Mouse (Mus musculus) lung, postnatal 10 days (tissue): ENCODE data around the gene 4430402I18Rik.
A peak's percentile ranks its signal among the peaks of the same experiment; 100 is the strongest.

Experiments
- DNase-seq: peaks from one replicate; pipeline ENCODE4 v3.0.0; 2021

4430402I18Rik gene

GRCm38 (mm10) chr19:28964552-28964903 is 3.1 kb downstream of the 4430402I18Rik start:
- DNase-seq, result no peak

DNA sequence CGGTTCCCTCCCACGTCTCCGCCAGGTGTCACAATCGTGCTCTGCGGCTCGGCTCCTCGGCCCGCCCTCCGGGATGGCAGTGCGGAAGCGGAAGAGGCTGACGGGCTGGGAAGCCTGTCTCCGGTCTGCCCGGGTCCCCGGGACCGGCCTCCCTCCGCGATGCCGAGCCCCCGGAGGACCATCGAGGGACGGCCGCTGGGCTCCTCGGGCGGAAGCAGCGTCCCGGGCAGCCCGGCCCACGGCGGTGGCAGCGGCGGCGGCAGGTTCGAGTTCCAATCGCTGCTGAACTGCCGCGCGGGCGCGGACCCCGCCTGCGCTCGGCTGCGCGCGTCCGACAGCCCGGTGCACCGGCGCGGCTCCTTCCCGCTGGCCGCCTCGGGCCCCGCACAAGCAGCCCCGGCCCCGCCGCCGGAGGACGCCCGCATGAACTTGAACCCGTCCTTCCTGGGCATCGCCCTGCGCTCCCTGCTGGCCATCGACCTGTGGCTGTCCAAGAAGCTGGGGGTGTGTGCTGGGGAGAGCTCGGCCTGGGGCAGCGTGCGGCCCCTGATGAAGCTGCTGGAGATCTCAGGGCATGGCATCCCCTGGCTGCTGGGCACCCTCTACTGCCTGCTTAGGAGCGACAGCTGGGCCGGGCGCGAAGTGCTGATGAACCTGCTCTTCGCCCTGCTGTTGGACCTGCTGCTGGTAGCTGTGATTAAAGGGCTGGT is 3.6 kb downstream of the 4430402I18Rik start, which contains the start of gene Plpp6:
Gene Plpp6 (plus strand): TSS at position 112 of the 710 bp plus-strand sequence.
- DNase-seq, result peak; percentile 90

DNA sequence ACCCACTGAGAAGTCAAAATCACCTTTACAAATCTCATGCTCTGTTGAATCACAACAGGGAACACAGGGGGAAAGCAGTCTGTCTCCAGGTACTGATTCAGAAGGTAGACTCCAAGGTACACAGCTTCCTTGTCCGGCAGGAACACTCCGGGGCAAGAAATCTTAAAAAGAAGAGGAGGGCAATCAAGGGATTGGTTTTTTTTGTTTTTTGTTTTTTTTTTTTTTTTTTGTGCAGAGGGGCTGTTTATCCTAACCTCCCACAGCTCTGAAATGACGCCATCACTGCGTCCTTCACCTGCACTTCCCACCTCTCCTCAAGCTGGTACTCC is 4.1 kb downstream of the 4430402I18Rik start:
- DNase-seq, result no peak

DNA sequence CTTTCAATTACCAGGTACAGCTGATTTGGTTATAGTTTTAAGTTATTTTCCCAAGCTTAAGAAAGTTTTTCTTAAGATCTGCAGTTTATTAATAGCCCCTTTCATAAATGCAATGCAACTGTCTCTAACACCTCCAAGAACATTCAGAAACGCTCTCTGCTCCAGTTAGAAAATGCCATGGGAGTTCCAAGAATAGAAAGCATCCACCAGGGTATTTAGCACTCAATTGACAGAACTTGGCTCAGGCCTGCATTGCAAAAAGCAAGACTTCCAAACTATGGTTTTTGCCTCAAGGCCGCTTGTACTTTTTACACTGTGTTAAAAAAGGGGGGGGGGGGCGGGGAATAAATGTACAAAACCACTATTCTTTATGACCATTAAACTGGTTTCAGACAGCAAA is 4.5 kb downstream of the 4430402I18Rik start:
- peak; percentile 54 for DNase-seq

- DNase-seq, result no peak
These were observed 16.3 kb downstream of the 4430402I18Rik start for GRCm38 (mm10) chr19:28951251-28951650.

- DNase-seq, result no peak
These were observed 20.3 kb downstream of the 4430402I18Rik start for GRCm38 (mm10) chr19:28947311-28947710.

GRCm38 (mm10) chr19:28946782-28947181 is 20.8 kb downstream of the 4430402I18Rik start:
- no peak for DNase-seq

DNA sequence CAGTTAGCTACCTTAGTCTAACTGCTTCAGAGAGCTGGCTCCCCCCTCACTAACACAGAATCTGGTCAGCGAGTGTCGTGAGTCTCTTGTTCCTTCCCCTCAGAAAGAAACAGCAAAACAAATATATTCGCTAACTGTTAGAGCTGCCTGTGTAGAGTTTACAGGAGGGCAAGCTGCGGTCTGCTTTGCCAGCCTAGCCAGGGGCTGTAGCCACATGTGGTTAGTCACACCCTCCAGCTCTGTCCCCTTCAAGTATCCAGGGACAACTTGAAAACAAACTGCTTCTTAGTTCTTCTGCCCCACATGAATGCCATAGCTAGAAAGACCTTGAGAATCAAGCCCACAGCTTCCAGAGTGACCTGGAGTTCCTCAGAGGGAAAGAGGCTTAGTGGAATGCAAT is 26.3 kb downstream of the 4430402I18Rik start:
- DNase-seq, result no peak

- DNase-seq, result peak; percentile 85
These were observed 27.3 kb downstream of the 4430402I18Rik start for GRCm38 (mm10) chr19:28940135-28940874.

DNA sequence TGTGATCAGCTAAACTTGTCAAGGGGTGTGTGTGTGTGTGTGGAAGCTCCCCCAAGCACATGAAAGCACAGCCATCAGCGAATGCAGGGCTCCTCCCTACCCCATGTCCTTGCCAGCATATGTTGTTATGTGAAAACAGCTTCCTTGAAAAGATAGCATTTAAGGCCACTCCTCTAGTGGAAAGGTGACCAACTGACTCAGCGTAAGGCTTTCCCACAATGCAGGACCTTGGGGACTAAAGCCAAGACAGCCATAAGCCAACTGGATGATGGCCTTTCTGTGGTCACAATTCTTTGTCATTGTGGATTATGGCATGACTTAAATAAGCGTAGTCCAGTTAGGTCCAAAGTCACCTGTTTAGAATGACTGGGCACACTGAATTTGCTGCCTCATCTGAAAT is 32.7 kb downstream of the 4430402I18Rik start:
- no peak for DNase-seq

DNA sequence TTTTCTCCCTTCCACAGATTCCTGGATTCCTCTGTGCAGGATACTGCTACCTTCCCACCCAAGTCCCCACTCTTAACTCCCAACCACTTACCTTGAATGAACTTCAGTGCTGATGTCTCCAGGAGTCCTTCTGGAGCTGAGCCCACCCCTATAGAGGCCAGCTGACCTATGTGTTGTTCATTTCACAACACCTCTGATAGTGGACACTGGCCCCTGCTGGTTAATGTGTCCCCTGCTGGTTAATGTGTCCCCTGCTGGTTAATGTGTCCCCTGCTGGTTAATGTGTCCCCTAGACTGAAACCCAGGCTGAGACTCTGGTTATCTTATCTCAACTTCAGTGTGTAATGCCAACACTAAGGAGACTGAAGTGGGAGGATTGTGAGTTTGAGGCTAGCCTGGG is 38.6 kb downstream of the 4430402I18Rik start:
- DNase-seq, result no peak

DNA sequence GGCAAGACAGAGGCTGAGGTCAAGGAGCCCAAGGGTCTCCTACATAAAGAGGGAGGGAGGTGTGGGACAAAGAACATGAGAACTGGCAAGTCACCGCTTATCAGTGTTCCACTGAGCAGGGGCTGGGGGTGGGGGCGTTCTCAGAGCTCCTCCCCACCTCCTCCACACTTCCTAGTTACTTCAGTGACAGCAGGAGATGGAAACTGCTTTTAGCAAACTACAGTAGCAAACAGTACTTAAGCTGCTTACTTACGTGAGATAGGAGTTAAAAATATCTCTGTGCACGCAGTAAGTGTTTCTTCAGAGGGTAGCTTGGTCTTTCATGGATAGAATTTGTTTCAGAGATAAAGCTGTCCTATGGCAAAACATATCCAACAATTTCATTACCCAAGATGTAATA is 40.2 kb downstream of the 4430402I18Rik start:
- no peak for DNase-seq

DNA sequence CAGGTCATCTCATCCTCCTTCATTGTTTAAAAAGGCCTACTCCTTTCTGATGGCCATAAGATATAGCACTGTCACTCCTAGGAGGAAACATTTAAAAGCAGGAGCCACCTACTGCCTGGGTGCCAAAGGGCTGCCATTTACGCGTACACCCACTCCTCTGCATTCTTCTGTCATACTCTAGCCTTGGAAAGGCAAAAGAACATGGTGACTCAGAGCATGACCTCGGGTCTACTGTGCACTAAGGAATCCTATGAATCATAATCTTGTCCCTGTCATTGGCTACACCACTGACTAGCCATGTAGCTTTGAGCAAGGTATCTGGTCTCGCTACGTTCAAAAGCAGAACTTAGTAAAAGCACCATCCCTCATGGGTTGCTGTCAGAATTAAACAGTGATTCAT is 41.2 kb downstream of the 4430402I18Rik start:
- DNase-seq, result no peak

DNA sequence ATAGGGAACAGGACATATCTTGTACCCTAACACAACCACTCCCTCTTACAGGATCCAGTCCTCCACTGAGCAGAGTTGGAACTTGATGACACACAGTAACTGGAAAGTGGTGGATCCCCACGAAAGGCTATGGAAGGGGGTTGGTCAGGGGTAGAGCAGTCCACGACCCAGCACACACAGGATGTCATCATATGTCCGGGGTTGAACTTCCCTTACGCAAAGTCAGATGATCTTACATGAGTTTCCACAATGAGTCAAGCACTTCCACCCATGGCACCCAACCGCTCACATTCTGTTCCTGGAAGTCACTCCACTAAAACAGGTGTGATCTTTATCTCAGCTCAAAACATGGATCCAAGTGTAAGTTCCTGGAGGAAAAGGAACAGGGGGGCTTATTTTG is 49.8 kb downstream of the 4430402I18Rik start:
- no peak for DNase-seq

- no peak for DNase-seq
These were observed 51.1 kb downstream of the 4430402I18Rik start for GRCm38 (mm10) chr19:28916492-28916891.

GRCm38 (mm10) chr19:28915602-28916250 is 51.9 kb downstream of the 4430402I18Rik start:
- DNase-seq, result no peak

- DNase-seq, result no peak
These were observed 53.0 kb downstream of the 4430402I18Rik start for GRCm38 (mm10) chr19:28914598-28914997.

DNA sequence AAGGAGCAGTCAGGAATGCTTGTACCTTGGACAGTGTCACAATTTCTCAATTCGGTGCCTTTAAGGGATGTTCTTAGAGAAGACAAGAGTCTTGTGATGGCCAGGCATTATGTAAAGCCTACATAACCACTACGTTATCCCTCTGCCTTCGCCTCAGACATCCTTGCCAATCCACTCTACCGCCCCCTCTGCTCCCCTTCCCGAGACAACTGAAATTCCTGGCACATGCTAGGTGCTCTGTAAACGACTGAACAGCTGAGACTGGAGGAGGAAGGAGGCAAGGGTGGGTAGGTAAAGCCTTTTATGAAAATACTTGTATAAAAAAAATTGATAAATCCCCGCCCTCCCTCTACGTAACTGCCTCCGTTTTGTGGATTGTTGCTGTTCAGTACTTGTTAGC is 58.9 kb downstream of the 4430402I18Rik start:
- DNase-seq, result no peak

GRCm38 (mm10) chr19:28908186-28908585 is 59.4 kb downstream of the 4430402I18Rik start:
- no peak for DNase-seq

GRCm38 (mm10) chr19:28903536-28904119 is 64.0 kb downstream of the 4430402I18Rik start:
- DNase-seq, result peak; percentile 22

GRCm38 (mm10) chr19:28902806-28903205 is 64.8 kb downstream of the 4430402I18Rik start:
- no peak for DNase-seq

DNA sequence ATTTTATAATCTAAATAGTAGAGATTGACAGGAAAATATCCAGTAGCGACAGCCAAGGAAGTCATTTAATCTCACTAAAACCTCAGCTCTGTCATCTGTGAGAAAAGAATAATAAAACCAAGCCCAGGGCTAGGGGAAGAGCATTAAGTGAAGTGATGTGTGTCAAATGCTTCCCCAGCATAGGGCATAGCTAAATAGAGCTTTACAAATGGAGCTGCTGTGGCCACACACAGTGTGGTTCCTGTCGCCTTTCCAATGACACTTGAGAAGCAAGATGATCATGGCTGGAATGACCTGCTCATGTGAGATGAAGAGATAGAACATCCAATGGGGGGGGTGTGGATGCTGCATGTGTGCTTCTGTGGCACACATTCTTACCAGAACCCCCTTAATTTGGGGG is 65.5 kb downstream of the 4430402I18Rik start:
- no peak for DNase-seq

GRCm38 (mm10) chr19:28900771-28901170 is 66.8 kb downstream of the 4430402I18Rik start:
- no peak for DNase-seq

DNA sequence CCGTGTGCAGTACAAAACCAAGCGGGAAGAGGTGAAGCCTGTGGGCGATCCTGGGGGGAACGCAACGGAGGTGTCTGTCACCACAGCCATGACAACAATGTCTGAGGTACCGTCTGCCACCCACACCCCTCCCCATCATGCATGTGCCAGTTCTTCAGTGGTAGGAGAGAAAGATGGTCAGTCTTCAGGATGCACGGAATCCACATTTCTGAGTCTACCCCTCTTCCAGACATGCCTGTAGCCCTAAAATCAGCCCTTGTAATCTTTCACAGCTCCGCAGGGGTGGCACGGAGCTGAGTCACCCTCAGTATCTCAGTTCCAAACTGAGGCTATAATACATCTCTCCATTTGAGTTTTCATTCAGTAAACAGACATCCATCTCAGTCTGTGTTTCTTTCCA is 70.1 kb downstream of the 4430402I18Rik start:
- no peak for DNase-seq
